In the genomic region with DNA sequence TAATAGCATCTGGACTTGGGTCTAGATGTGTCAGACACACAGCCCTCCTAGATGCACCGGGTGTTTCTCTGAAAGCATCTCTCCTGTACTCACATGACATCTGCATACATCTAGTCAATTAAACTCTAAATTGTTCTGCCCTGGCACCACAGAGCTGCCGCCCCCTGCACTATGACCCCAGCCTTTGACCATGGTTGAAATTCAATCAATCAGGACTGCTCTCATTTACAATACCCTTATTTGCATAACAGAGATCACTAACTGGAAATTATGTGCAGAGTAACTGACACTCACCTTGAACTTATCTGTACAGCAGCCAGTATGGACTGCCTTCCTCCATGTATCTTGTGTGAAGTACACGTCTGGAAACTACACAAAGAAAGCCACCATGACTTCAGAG, we compare ENCODE assay signal across 24 mouse cellular contexts.
DNase-seq lines count a peak whose midpoint lies in the region; ATAC-seq lines count a peak whose summit lies in the region.
"Had no signal": no experiment of that assay in that cellular context is flagged by ENCODE, and none has a peak within 500 bp of the region (broad histone marks: within the 10 kb centered on the region; RNA-seq: fewer than 3 reads in every experiment).

No protein-coding gene starts in this region.

- no peak overlapping the region for H3K4me3 ChIP-seq in liver, embryonic 11.5 days (ENCODE audit: low read depth, low read length)
- H3K4me3 ChIP-seq: embryonic facial prominence, embryonic 10.5 days; embryonic facial prominence, embryonic 12.5 days; forebrain, embryonic 13.5 days; forebrain, embryonic 15.5 days had no signal

- no peaks in the 10 kb centered on the region for H3K4me1 ChIP-seq in liver, embryonic 11.5 days (replicated peaks; ENCODE audit: control insufficient read depth, insufficient read depth, low read length)
- H3K4me1 ChIP-seq: embryonic facial prominence, embryonic 10.5 days; embryonic facial prominence, embryonic 12.5 days; forebrain, embryonic 15.5 days had no signal

- no peaks in the 10 kb centered on the region for H3K27me3 ChIP-seq in liver, embryonic 11.5 days (replicated peaks; ENCODE audit: control insufficient read depth, insufficient read depth, low read length)
- H3K27me3 ChIP-seq: CH12.LX; embryonic facial prominence, embryonic 12.5 days; forebrain, embryonic 13.5 days; forebrain, embryonic 15.5 days had no signal

- no peaks in the 10 kb centered on the region for H3K9me3 ChIP-seq in liver, embryonic 11.5 days (ENCODE audit: control insufficient read depth, low read length)
- H3K9me3 ChIP-seq: embryonic facial prominence, embryonic 10.5 days; embryonic facial prominence, embryonic 12.5 days; forebrain, embryonic 13.5 days; forebrain, embryonic 15.5 days had no signal

- ATAC-seq in liver, embryonic 11.5 days (replicated peaks; ENCODE audit: low FRiP score): 0 out of 2 replicates have a peak, but pooled peaks have one; percentile 26
- ATAC-seq: CD4-positive, CD25-positive, alpha-beta regulatory T cell, adult 4 months; forebrain, embryonic 13.5 days; forebrain, embryonic 15.5 days; forebrain, postnatal 0 days had no signal

- no peak overlapping the region for H3K9ac ChIP-seq in liver, embryonic 11.5 days (ENCODE audit: low read depth, low read length)
- H3K9ac ChIP-seq: embryonic facial prominence, embryonic 12.5 days; forebrain, embryonic 13.5 days; forebrain, embryonic 15.5 days; forebrain, postnatal 0 days had no signal

- H3K4me2 ChIP-seq in liver, embryonic 11.5 days: no peak overlapping the region
- H3K4me2 ChIP-seq: embryonic facial prominence, embryonic 12.5 days; forebrain, embryonic 13.5 days; forebrain, embryonic 15.5 days had no signal

- peak; percentile 4 for DNase-seq in kidney, adult 11 months
- no peak for DNase-seq in kidney, postnatal 14 days
- peak; percentile 5 for DNase-seq in kidney, adult 9 months
- no peak for DNase-seq in kidney, adult 18-20 months
- no peak for DNase-seq in liver, embryonic 11.5 days (ENCODE audit: low spot score)
- no peak for DNase-seq in liver
- DNase-seq in ZHBTc4 (ENCODE audit: low read depth, low spot score): peak; percentile 61
- DNase-seq in heart, adult 8-10 months (ENCODE audit: low spot score): no peak
- DNase-seq: adrenal gland, adult 8-10 months; adrenal gland, postnatal 14 days; adrenal gland, postnatal 36 days; B cell, adult 2 months; cerebellum, adult 11-12 months; cerebellum, adult 2 months; cerebellum, adult 9-10 months; cerebellum, postnatal 10 days; cerebellum, postnatal 25 days; forebrain, postnatal 0 days had no signal

- no peaks in the 10 kb centered on the region for H3K36me3 ChIP-seq in liver, embryonic 11.5 days (ENCODE audit: control insufficient read depth, insufficient read depth, low read length)
- H3K36me3 ChIP-seq: embryonic facial prominence, embryonic 10.5 days; embryonic facial prominence, embryonic 12.5 days; forebrain, embryonic 15.5 days had no signal

- H3K27ac ChIP-seq in liver, embryonic 11.5 days (ENCODE audit: low read depth, low read length): no peak overlapping the region
- H3K27ac ChIP-seq: embryonic facial prominence, embryonic 10.5 days; embryonic facial prominence, embryonic 12.5 days; forebrain, embryonic 13.5 days; forebrain, embryonic 15.5 days had no signal

- 68% methylated on average over 3 of the region's 3 CpGs for WGBS in liver, embryonic 11.5 days

Comparison
In these comparisons a context has a peak if more than half of its experiments do, and no peak if none do; other contexts are left out.
1. DNase-seq: peak in kidney, adult 11 months (single experiment), kidney, adult 9 months (single experiment) and ZHBTc4 (single experiment); none in kidney, postnatal 14 days (single experiment), kidney, adult 18-20 months (single experiment), liver, embryonic 11.5 days (single experiment), liver (single experiment) and heart, adult 8-10 months (single experiment).